Mouse (Mus musculus): ENCODE results near the gene Canx.
A peak's percentile ranks its signal among the peaks of the same experiment; 100 is the strongest.
"Not testable (repeated sequence)": the region's sequence is repeated elsewhere in the genome, so short reads cannot be mapped to it uniquely, and the experiment has no call there.

The Canx gene

DNA sequence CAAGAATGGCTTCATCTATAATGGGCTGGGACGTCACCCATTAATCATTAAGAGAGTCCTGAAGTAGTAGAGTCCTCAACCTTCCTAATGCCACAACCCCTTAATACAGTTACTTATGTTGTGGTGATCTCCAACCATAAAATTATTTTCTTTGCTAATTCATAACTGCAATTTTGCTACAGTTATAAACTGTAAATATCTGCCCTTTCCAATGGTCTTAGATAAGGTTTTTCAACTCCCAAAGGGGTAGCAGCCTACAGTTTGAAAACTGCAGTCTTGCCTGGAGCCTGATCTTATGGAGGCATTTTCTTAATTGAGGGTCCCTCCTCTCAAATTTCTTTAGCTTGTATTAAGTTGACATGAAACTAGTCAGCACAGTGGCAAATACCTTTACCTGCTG is 3.9 kb upstream of the Canx start:
- no peak for DNase-seq

DNA sequence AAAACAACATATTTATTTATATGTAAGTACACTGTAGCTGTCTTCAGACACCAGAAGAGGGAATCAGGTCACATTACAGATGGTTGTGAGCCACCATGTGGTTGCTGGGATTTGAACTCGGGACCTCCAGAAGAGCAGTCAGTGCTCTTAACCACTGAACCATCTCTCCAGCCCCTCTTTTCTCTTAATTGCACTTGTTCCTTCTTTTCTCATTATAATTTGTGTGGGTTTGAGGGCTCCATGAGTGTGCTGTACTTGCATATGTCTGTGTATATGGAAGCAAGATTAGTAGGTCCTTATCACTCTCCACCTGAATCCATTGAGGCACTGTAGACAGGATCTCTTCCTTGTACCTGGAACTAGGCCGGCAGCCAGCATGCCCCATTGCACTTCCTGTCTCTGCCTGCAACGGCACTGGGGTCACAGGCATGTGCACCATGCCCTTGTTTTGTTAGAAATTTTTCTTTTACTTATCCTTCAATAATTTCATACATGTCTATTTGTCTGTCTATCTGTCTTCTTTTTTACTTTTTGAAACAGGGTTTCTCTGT is 2.7 kb upstream of the Canx start:
- DNase-seq, result no peak

DNA sequence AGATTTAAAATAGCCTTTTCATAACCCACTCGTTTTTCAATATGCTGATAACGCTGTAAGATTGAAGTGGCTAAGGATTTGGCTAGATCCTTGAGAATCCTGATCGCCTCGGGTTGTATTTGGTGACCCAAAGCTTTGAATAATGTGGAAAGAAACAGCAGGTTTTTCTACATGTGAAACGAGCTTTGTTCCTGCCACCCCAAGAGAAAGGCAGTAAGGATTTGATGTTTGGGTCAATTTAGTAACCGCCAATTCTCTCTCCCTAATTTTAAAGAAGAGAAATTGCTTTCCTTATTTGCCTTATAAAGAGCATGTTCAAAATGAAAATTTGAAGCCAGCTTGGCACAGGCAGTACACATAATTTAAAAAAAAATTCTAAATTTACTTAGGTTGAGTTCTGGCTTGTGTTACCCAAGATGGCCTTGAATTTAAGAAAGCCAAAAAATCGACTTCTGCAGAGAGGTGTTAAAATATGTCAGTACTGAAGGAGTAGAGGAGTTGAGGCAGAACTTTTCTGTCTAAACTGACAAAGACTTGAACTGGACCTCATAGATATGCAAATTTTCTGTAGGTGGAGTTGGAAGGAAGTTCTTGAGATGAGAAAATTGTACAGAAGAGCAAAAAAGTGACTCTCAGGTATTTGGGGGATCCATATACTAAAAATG is 961 bp upstream of the Canx start:
- DNase-seq, result no peak

DNA sequence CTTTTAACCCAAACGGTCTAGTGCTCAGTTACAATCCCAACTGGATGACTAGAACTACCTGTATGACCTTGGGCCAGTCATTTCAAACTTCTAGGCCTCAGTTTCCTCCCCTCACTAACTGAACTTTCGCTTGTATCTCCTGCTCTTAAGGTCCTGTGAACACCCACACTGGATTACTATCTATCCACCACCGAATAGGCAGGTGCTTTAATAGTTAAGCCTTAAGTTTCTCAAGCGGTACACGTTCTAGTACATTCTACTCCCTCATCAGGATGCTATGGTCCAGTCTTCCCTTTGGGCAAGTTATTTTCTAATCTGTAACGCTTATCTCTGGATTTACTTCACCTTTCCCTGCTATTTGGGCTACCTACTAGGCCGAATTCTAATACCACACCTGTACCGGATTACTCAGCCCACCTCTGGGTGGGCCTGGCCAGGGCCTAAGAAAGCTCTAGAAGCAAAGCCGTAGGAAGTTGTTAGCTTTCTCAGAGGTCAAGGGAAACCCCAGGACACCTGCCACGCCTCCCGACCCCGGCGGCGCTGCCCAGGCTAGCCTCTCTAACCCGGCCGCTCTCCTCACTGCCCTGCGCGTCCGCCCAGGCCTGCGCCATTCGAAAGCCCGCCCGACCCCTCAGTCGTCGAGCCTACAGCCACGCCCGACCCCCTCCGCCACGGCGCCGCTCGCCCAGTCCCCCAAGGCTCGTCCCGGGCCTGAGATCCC is 562 bp downstream of the Canx start:
- no peak for DNase-seq

DNA sequence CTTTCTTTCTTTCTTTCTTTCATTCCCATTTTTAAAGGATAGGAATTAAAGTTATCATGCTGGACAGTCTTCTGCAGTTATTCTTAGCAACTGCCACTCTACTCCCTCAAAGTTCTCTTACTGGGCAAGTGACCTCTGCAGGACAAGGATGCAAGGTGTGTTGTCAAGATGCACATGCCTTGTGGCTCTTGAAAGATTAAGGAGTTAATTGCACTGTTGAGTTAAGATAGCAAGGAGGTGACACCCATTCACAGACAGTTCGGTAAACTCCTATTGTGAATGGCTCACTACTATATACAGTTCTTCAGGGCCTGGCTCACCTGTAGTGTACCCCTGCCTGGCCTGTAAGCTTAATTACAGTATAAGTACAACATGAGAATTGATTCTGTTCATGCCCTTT is 1.6 kb downstream of the Canx start:
- no peak for DNase-seq

DNA sequence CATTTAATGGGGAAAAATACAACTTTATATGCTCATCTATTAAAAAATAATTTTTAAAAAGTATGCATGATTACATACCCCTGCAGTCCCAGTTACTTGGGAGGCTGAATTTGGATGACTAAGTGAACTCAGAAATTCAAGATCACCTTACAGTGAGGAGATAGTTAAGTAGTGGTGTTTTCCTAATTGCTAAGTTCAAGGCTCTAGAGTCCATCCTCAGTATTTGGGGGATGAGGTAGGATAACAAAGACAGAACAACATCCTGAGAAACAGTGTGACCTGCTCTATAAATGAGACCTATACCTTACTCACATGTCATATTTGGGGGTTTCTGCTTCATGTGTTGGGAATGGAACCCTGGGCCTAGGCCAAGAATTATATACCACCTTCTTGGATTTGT is 3.1 kb downstream of the Canx start:
- no peak for DNase-seq

DNA sequence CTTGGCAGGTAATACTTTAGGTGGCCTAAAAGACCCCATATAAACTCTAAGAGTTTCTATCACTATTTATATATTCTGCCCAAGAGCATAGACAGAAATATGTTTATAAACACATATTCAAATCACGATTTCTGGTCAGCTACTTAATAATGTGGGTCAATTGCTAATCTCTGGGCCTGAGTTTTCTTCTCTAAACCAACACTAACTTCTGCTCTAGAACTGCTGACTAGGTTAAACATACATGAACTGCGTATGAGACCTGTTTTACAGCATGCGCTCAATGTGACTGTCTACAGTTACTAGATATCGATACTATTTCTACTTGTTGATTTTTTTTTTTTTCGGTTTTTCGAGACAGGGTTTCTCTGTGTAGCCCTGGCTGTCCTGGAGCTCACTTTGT is 4.2 kb downstream of the Canx start:
- DNase-seq, result no peak

DNA sequence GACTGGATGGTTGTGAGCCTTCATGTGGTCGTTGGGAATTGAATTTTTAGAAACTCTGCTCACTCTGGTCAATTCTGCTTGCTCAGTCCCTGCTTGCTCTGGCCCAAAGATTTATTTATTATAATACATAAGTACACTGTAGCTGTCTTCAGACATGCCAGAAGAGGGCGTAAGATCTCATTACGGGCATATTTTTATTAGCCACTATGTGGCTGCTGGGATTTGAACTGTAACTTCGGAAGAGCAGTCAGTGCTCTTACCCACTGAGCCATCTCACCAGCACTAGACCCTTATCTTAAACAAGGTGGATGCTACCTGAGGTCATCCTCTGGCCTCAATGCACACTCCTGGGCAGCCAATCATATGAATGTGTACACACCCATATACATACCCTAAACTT is 6.1 kb downstream of the Canx start:
- DNase-seq, result not testable (repeated sequence)

DNA sequence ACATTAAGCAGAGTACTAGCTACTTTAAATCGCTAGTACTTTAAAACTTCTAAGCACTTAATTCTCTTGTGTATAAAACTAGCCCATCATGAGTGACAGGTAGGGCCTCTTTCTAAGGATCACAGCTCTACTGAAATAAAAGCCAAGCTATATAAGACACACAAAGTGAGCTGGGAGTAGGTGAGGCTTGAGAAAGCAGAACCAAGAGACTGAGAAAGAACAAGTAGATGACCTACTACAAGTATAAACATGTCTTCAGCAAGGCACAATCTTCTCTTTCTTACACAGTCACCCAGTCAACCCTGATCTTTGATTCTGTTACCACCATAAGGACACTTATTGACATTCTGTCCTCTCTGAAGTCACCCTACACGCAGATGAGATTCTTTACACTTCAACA is 12.7 kb downstream of the Canx start:
- no peak for DNase-seq

DNA sequence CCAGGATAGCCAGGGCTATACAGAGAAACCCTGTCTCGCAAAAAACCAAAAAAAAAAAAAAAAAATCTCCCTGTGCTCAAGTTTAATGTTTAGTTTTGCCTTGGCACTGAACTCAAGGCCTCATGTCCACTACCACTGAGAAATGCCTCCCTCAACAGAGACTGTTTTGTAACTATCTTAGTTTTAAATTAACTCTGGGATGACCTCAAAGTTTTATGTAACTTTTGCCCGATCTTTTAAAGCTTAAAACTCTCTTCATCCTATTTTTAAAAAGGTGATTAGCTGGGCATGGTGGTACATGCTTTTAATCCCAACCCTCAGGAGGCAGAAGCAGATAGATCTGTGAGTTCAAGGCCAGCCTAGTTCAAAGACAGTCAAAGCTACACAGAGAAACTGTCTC is 22.1 kb downstream of the Canx start:
- no peak for DNase-seq

DNA sequence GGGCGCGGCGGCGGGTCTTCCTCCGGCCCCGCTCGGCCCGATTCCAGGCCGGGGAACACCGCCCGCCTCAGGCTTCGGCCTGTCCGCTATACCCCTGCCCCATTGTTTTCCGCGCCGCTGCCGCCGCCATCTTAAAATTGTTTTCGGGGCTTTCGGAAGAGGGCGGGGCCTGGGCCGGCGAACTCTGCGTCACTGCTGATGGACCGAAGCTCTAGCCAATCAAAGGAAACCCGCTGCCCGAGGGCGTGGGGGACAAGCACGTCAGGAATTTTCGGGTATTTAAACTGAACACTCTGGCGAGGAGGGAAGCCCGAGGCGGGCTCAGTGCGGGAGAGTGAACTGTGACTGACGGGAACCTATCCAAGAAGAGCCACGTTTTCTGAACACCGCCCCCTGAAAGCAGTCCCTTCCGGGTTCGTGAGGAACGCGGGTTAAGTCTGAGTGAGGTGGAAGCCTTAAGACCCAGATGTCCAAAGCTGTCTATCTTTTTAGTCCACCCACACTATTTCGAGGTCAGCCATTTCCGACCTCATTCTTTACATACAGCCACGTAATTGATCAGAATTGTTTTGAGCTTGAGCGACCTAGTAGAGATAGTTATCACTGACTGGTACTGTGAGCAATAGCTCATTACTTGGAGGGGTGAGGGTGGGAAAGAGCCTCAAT is 33.1 kb downstream of the Canx start, which contains the start of gene Maml1:
Gene Maml1 (minus strand): TSS at position 122 of the 666 bp plus-strand sequence.
- DNase-seq, result peak; percentile 97

DNA sequence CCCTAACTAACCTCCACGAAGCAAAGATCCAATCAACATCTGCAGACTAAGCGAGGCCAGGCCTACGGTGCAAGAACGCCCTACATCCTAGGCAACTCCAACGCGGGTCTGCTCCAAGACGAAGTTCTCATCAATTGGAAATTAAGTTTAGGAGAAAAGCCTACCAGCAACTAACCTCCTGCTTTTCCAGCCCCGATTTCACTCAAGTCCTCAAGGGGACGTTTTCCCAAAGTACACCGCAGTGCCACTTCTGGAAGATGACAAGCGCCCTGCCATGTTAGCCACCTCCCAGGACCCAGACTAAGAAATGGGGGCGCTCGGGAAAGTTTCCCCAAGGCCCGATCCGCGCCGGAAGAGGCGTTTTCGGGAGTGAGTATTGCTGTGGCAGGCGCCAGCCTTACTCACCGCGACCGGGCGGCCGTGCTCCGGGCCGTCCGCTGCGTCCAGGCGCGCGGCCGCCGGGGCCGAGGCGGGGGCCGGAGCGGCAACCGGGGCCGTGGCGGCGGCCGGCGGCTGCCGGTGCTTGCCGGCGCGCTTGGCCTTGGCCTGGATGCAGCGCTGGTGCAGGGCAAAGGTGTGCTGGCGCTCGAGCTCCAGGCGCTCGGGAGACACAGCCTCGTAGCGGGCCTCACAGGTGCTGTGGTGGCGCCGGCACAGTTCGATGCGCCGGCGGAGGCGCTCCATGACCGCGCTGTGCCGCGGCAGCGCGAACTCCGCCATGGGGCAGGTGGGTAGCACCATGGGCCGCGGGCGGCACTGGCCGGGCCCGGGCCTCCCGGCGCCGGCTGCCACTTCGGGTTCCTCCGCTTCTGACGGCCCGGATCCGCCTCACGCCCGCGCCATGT is 33.9 kb downstream of the Canx start:
- DNase-seq, result no peak

DNA sequence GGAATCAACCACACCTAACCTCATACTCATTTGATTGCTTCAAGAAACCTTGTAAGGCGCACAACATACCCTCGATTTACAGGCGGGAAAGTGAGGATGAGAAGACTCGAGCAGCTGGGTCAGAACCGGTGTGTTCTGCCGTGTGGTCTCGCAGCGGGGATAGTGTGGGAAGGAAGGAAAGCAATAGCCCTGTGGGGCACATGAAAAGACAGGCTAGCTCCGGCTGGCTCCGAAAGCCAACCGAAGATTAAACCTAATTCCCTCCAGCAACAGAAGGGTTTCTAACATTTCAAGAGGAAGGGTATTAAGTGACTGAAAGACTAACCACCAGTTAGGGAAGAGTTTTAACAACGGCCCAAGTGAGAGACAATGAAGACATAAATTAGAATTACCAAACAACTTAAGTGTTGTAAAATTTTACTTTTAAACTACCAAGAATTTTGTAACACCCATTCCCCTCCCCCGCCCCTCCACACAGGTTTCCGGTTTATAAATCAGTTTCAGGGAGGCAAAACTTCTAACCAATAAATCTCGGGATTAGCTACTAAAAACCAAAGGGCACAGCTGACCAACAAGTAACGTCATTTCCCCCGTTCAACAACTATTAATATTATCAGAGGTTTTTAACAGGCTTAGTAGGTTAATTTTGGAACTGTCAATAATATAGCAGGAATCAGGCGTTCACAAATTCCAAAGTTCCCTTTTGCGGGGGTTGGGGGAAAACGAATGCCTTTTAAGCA is 34.8 kb downstream of the Canx start:
- DNase-seq, result no peak

DNA sequence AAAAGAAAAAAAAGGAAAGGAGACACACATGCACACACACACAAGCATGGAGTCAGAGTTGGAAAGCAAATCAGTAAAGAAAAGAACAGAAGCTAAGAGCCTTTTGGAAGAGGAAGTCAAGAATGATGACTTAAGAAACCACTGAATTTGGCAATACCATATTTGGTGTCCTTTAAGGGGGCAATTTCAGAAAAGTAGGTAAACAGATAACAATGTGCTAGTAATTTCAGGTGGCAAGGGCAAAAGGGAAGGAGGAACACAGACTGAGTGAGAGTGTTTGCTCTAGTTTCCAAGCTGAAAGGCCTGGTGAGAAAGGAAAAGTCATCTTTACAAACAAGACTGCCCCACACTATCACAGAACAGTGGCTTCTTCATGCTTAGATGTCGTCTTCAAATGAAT is 39.0 kb downstream of the Canx start:
- DNase-seq, result no peak

DNA sequence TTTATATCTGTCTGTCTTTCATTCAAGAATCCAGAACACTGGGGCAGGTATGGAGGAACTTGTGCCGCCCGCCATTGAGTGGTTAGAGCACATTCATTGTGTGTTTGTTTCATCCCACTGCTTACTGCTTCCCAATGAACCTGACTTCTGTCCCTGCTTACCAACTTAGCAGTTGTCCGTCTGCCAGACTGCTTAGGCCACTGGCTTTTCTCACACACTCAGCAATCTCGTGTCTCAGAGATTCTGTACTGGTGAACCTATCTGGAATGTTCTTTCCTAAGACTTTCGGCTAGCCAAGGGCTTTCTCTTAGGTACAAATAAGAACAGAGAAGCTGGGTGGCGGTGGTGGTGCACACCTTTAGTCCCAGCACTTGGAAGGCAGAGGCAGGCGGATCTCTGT is 39.8 kb downstream of the Canx start:
- no peak for DNase-seq

DNA sequence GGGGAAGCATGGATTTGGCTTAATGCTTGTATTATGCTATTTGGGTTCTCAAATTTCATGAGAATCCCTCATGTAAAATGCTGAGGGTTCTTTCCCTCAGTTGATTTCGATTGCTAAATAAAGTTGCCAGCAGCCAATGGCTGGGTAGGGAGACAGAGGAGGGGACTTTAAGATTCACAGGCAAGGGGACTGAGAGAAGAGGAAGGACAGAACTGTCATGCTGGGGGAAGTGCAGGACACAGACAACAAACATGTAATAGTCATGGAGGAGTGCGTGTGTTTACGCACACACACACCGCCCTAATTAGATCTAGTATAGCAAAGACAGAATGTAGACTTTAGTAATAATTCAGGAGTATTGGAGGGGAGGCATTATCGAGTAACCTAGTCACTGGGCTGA is 40.2 kb downstream of the Canx start:
- no peak for DNase-seq

DNA sequence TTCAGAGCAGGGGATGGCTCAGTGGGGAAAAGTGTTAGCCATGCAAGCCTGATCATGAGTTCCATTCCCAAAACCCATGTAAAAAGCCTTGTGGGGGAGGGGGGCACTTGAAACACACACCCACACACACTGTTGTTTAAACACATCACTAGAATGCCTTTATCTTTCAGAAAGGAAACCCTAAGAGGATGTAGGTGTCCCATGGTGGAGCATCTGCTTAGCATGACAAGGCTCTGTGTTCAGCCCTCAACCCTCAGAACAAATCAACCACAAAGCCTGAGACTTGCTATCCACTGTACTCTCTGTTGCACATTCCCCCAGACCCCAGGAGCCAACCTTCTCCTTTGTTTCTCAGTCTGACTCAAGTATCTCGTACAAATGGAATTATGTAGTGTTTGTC is 45.4 kb downstream of the Canx start:
- DNase-seq, result no peak

DNA sequence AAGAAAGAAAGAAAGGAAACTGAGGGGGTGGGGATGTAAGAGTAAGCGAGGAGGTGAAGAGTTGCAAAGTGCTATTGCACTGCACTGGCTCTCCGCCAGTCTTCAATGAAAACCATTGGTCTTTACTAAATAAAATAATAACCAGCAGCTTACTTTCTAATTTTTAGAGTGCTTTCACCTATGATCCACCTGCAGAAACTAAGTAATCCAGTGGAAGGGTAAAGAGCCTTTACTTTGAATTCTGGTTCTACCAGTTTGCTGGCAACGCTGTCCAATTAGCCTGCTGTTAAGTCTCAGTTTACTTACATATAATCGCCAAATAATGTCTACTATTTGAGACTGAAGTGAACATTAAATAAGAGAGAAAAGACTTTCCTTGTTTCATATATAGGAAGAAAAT is 46.5 kb downstream of the Canx start:
- DNase-seq, result no peak

DNA sequence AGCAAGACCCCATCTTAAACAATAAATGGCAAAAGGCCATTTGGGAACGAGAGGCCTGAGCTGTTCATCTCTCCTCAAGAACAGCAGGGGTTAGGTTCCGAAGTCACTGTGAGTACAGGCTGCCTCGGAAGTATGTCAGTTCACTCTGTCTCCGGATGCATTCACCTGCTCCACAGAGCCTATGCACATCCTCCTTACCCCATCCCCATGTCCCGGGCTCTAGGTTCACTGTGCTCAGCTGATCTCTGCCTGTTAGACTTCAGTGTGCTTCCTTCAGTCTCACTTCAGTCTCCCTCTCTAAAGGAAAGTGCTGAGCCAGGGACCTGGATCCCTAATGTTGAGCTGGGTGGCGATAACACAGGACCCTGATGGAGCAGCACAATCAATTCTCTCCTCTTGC is 47.8 kb downstream of the Canx start:
- no peak for DNase-seq

DNA sequence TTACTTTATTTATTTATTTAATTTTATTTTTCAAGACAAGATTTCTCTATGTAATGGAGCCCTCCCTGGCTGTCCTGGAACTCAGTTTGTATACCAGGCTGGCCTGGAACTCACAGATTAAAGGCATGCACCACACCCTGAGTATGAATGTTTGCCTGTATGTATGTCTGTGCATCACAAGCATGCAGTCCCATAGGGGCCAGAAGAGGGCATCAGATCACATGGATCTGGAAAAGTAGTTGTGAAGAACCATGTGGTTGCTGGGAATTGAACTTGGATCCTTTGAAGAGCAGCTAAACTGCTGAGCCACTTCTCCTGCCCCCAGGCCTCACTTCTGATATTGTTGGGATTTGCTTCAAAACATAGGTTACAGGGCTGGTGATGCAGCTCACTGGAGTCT is 48.4 kb downstream of the Canx start:
- no peak for DNase-seq

DNA sequence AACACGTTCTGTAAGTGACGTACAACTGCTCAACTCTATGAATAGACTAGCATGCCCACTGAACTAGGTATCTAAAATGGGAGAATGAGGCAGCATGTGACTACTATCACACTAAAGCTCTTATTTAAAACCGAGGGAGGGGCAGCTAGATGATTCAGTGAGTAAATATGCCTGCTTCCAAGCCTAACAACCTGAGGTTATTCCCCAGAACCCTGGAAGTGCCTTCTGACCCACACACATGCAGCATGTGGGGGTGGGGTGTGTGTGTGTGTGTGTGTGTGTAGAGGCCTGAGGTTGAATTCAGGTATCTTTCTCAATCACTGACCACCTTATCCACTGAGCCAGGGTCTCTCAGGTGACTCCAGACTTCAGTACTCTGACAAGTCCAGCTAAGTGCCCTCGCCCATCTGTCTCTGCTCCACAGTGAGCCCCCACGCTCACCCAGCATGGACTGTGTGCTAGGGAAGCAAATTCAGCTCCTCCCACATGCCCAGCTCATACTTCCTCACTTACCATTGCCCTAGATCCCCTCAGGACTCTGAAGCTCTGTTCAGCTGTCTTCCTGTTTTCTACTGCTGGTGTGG is 49.8 kb downstream of the Canx start:
- no peak for DNase-seq

DNA sequence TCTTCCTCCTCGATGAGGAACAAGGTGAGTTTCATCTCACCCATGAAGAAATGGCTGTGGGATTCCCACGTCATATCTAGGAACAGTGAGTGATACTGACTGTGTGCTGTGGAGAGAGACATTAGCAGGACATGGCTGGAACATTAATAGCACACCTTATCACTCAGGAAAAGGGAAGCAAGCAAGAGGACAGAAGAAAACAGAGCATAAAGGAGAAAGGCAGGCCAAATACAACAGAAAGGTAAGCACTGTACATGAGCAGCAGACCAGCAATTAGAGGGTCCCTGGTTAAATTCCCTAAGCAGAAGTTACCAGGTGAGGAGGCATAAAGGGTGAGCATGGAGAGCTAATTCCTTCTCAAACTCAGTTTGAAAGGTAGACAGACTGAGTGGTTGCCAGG is 50.4 kb downstream of the Canx start:
- no peak for DNase-seq
